Mouse (Mus musculus) kidney, postnatal 4 days (tissue): ENCODE data around the gene Il10ra.

ENCODE experiments used
- DNase-seq, 2 experiments: peaks; one replicate each; pipeline ENCODE4 v3.0.0; 2021; ENCODE audit warnings: mixed read lengths in 2 of 2

The Il10ra gene

GRCm38 (mm10) chr9:45268597-45269325 lies at the start of gene Il10ra:
Gene Il10ra (minus strand): TSS chr9:45269149.
- peak; percentile 67 to 75 for DNase-seq

GRCm38 (mm10) chr9:45317635-45318034 lies 48.7 kb upstream of the Il10ra start:
- DNase-seq: peak; percentile 24 to 47

- no peak for DNase-seq
Measured at GRCm38 (mm10) chr9:45313913-45314312, 45.0 kb upstream of the Il10ra start.

GRCm38 (mm10) chr9:45311858-45312257 lies 42.9 kb upstream of the Il10ra start:
- DNase-seq: no peak

- DNase-seq: no peak
Measured at GRCm38 (mm10) chr9:45308521-45308920, 39.6 kb upstream of the Il10ra start.

- DNase-seq: no peak
Measured at GRCm38 (mm10) chr9:45306746-45307410, 37.9 kb upstream of the Il10ra start.

GRCm38 (mm10) chr9:45301771-45302170 lies 32.8 kb upstream of the Il10ra start:
- DNase-seq: no peak

GRCm38 (mm10) chr9:45300422-45301104 lies 31.6 kb upstream of the Il10ra start:
- DNase-seq: peak; percentile 95 to 96

GRCm38 (mm10) chr9:45299231-45300006 lies 30.5 kb upstream of the Il10ra start:
- DNase-seq: peak; percentile 58 to 67

GRCm38 (mm10) chr9:45294210-45295011 lies 25.5 kb upstream of the Il10ra start:
- no peak for DNase-seq

- no peak for DNase-seq
Measured at GRCm38 (mm10) chr9:45291481-45292168, 22.7 kb upstream of the Il10ra start.

- no peak for DNase-seq
Measured at GRCm38 (mm10) chr9:45282466-45282865, 13.5 kb upstream of the Il10ra start.

- no peak for DNase-seq
Measured at GRCm38 (mm10) chr9:45280891-45281290, 11.9 kb upstream of the Il10ra start.

- DNase-seq: no peak
Measured at GRCm38 (mm10) chr9:45280059-45280458, 11.1 kb upstream of the Il10ra start.

- no peak for DNase-seq
Measured at GRCm38 (mm10) chr9:45274635-45275034, 5.7 kb upstream of the Il10ra start.

GRCm38 (mm10) chr9:45274218-45274617 lies 5.3 kb upstream of the Il10ra start:
- no peak for DNase-seq

- DNase-seq: no peak
Measured at GRCm38 (mm10) chr9:45272213-45272612, 3.3 kb upstream of the Il10ra start.

GRCm38 (mm10) chr9:45268079-45268478 lies 870 bp downstream of the Il10ra start:
- DNase-seq: no peak

- no peak for DNase-seq
Measured at GRCm38 (mm10) chr9:45267099-45267498, 1.9 kb downstream of the Il10ra start.

- no peak for DNase-seq
Measured at GRCm38 (mm10) chr9:45261872-45262271, 7.1 kb downstream of the Il10ra start.

- peak; percentile 29 to 50 for DNase-seq
Measured at GRCm38 (mm10) chr9:45261466-45261865, 7.5 kb downstream of the Il10ra start.
